Mouse (Mus musculus): ENCODE measurements around the gene Tex12.

Gene Tex12

GRCm38 (mm10) chr9:50561918-50562360 lies 814 bp upstream of the Tex12 start:
- no peak for DNase-seq (ENCODE audit: low spot score in 2 of 2)

DNA sequence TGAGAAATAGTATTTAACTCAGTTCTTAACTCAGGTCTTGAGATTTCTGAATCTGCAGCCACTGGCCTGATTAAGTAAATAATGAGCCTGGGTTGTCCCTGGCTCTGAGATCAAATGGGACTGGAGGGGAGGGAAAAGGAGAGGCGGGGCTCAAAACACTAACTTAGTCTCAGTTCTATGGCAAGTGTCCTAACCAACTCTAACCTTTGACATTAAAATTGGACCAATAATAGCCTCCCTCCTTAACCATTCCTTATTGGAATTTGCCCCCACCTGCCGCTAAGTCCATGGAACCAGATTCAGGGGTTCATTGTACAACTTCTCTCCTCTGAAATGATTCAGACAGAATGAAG lies 6.1 kb downstream of the Tex12 start, which contains the start of gene Bco2:
Gene Bco2, minus strand, starts transcription at position 88 of the 353 bp plus-strand sequence.
- no peak for DNase-seq (ENCODE audit: low spot score in 2 of 2)

DNA sequence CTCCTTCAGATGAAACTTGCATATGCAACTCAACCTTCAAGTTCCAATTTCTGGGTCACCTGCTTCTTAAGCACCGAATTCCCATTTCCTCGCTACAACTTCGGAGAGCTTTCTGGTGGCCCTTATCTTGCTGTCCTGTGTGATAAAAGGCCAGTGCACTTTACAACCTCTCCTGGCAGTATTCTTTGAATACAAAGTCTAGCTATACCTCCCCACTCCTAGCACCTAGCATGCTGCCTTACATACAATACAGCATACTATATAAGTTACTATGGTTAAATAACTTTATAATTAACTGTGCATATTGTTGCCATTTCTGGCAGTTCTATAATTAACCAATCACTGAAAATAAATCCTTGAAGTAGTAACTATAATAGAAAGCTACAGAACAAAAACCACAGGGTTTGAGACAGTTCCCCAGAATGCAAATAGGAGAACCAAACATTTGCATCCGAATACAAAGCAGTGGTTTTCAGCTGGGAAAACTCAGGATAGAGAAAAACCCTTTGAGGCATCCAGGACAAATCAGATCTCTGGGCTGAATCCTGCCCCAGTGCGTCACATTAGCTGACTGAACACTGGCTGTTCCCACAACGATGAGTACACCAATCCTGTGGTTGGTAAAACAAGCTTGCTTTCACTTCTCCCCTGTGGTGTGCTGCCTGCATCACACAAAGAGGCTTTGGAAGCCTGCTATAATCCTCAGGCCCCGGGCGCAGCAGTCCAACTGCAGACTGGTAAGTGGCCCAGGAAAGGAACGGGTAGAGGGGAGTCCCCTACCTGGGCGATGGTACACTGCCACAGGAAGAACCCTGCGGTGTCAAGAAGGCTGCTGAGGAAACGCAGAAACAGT lies 6.7 kb downstream of the Tex12 start, which contains the start of gene Il18:
Gene Il18, plus strand, starts transcription at position 587 of the 853 bp plus-strand sequence.
- DNase-seq (ENCODE audit: low spot score in 2 of 2), result no peak

- no peak for DNase-seq (ENCODE audit: low spot score in 2 of 2)
Observed at GRCm38 (mm10) chr9:50553547-50553946, 7.6 kb downstream of the Tex12 start.

DNA sequence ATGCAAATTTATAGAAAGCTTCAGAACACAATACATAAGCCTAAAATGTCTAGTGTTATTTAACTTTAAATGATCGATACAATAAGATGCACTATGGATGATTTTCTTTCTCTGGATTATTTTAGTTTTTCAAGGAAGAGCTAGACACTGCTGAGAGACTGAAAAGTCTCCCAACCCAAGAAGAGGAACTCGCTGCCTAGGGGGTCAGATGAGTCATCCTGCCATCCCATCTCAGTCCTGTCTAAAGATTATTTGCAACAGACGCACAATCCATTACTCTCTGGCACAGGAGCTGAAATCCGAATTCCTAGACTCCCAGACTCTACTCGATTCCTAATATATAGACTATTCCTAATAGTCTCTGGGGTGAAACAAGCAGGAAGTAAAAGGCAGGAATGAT lies 8.9 kb downstream of the Tex12 start:
- no peak for DNase-seq (ENCODE audit: low spot score in 2 of 2)

GRCm38 (mm10) chr9:50548936-50549335 lies 12.2 kb downstream of the Tex12 start:
- no peak for DNase-seq (ENCODE audit: low spot score in 2 of 2)

DNA sequence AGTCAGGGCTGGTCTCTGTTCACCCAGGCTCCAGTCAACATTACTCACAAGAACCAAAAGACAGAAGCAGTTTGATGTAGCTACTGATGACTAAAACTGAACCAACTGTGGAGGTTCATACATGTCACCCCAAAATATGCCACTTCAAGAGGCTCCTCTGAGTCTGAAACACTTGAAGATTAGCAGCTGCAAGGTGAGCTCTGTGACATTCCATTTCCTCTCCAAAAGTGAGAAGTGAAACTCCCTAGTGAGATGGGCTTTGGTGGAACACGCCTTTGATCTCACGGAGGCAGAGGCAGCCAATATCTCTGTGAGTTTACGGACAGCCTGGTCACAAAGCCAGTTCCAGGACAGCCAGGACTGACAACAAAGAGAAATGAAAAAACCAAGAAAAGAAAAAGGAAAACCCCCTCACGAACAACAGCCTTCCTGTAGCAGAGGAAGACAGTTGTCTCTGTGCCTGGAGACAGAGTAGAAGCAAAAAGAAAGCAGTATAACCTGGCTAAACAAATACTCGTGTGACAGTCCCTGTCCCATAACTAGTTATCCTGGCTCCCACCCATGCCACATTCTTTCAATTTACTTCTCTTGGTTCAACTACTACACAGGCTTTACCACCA lies 13.2 kb downstream of the Tex12 start:
- DNase-seq (ENCODE audit: low spot score in 2 of 2), result no peak

DNA sequence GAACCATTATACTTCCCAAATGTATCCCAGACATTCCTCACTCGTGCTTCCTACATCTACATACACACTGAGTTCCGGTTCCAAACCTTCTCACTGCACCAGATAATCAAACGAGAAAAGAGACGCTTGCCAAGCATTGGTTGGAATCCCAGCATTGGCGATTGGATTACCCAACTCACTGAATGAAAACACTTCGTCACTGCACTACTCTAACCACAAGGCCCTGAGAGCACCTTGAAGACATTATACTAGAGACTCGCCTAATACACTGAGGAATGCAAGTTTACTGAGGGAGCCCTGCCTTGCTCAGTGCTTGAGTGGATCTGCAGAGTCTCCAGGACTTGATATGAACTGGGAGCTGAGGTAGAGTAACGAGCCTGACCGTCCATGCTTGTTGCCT lies 18.7 kb downstream of the Tex12 start:
- no peak for DNase-seq (ENCODE audit: low spot score in 2 of 2)

- no peak for DNase-seq (ENCODE audit: low spot score in 2 of 2)
Observed at GRCm38 (mm10) chr9:50540170-50540569, 21.0 kb downstream of the Tex12 start.

DNA sequence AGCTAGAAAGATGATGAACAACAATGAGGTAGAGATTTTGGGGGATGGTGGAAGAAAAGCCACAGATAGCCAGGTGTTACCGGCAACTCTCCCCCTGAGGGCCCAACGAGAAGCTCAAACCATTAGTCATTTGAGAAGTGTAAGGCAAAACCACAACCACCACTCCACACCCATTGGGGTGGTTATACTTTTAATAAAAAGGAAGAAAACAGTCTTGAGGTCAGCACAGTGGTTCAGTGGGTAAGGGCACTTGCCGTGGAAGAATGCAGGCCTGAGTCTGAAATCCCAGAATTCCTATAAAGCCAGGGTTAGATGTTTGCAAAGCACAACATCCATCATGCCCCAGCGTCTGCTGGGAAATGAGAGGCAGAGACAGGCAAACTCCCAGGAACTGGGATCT lies 23.8 kb downstream of the Tex12 start:
- no peak for DNase-seq (ENCODE audit: low spot score in 2 of 2)

DNA sequence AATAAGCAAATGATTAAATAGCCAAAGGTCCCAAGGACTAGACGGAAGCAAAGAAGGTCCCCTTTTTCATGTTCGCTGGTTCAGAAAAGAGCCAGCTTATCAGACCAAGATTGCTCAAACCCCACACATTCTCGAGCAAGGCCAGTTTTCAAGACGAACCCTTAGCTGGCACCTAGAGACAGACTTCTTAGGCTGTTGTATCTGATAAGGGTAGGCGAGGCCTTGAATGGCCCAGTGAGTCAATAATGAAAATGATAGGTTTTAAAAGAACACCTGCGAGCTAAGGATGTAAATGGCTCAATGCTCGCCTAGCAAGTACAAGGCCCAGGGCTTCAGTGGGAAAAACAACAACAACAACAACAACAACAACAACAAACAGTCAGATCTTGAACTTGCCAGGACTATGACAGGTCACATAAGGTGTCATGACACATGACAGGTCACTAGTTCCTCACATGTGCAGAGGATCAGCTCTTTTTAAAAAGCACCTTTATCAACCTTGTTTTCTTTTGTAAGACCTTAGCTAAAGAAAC lies 24.5 kb downstream of the Tex12 start:
- DNase-seq (ENCODE audit: low spot score in 2 of 2), result no peak

DNA sequence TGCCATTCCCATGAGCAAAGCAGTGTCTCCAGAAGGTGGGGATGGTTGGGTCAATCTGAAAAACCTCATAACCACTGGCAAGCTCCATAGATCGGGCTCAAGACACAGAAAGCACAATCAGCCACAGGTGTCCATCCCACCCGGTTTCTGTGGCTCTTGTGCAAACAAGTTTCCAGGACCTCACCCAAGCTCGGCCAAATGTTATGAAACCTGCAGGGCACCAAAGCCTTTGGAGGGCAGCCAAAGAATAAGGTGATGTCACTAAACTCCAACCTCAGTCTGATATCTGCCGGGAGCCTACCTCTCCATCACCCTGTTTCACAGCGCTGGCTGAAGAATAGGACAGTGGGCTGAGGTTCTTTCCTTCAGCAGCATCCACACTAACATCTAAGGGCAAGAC lies 25.2 kb downstream of the Tex12 start:
- DNase-seq (ENCODE audit: low spot score in 2 of 2), result peak in 1 of 2 experiments; percentile 24

- DNase-seq (ENCODE audit: low spot score in 2 of 2), result no peak
Observed at GRCm38 (mm10) chr9:50533791-50534190, 27.3 kb downstream of the Tex12 start.

DNA sequence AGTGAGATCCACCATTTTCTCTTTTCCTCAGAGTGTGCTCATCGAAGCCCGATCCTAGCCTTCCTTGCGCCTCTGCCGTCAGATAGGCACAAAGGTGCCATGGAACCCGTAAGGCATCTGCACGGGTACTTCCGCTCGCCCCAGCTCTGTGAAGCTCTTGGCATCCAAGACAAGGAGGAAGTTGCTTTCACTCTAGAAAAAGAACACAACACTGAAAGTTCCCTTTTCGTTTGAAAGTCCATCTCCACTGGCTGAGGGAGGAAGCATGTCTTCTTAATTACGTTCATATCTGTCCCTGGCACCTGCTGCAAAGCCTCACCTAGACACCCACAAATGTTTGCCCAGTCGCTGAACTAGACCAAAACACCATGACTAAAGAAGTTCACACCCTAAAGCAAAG lies 27.8 kb downstream of the Tex12 start:
- no peak for DNase-seq (ENCODE audit: low spot score in 2 of 2)

DNA sequence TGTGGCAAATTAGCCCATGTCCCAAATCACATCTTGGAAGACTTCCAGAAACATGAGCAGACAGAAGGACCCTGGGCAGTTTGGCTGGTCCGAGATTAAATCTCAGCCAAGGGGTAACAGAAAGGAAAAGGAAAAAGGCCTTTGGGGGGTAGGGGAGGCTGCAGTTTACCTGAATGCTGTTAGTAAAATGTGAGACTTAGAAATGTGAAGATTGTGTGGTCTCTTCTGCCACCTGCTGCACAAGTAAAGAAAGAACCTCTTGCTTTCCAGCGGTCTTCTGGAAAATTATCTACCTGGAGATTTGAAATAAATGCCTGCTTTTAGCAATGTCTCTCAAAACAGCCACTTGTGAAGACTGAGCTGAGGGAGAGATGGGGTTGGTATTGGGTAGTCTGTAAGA lies 30.2 kb downstream of the Tex12 start:
- DNase-seq (ENCODE audit: low spot score in 2 of 2), result no peak

- DNase-seq (ENCODE audit: low spot score in 2 of 2), result peak; percentile 95 to 98
Observed at GRCm38 (mm10) chr9:50528293-50528892, 32.7 kb downstream of the Tex12 start, which contains the start of gene Pts. TSS of gene Pts (minus strand) at chr9:50528724.

DNA sequence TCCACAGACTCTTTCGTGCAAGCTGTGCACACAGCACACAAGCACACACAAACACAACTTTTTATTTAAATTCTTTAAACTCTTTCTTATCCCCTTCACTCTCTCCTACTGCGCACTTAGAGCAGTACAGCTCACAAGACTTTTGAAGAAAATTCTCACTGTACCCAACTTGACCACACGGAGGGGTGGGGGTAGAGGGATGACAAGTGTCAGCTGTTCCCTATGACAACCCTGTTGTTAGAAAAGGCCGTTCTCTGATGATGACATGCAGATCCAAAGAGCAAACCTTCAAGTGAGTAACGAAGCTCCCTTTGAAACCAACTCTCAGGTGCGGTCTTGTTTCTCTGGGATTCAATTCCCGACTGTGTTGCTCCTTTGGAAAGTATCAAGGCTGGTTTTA lies 33.3 kb downstream of the Tex12 start:
- no peak for DNase-seq (ENCODE audit: low spot score in 2 of 2)

GRCm38 (mm10) chr9:50525585-50525984 lies 35.5 kb downstream of the Tex12 start:
- DNase-seq (ENCODE audit: low spot score in 2 of 2), result no peak

DNA sequence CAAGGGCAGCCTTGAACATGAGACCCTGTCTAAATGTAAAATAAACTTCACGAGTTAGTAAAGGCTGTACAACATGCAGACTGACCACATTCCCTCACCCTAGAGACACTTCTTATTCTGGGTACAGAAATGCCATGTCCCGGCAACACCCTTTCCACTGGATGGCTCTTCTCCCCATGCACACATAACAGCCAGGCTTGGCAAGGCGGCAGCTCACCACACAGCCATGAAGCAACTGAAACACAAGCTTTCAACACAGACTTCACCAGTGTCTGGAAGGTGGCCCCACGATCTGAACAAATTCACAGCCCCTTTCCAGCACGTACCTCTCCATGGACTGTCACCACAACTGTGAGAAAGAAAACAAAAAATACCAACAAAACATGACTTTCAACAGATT lies 36.2 kb downstream of the Tex12 start:
- DNase-seq (ENCODE audit: low spot score in 2 of 2), result no peak

- no peak for DNase-seq (ENCODE audit: low spot score in 2 of 2)
Observed at GRCm38 (mm10) chr9:50522574-50522973, 38.6 kb downstream of the Tex12 start.

DNA sequence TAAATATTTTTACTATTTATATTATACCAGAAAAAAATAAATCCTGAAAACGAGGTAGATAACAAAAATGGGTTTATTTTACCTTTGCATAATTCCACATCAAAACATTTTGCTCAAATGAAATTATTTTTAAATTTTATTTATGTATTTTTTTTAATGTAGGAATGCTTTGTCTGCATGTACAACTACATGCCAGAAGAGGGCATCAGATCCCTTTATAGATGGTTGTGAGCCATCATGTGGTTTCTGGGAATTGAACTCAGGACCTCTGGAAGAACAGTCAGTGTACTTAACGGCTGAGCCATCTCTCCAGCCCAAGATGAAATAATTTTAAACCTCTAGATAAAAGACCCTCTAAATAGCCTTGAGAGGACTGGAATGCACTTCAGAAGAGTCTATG lies 39.6 kb downstream of the Tex12 start:
- DNase-seq (ENCODE audit: low spot score in 2 of 2), result no peak

GRCm38 (mm10) chr9:50520748-50521147 lies 40.4 kb downstream of the Tex12 start:
- no peak for DNase-seq (ENCODE audit: low spot score in 2 of 2)
